Mouse (Mus musculus) leukemia stem cell, adult 10-12 weeks (primary cell): ENCODE measurements around the gene Hspb6. TPM values are rescaled to one million over a fixed set of nuclear protein-coding genes. Genes with fewer than 3 reads are reported as not detected.

Experiments used
- polyA plus RNA-seq: library from polyadenylated mRNA; stranded (reverse); fragments of >175 nt; gene quantifications from 2 replicates; pipeline ENCODE4 v1.2.3, GENCODE M21; 2012; ENCODE audit warnings: low replicate concordance

Gene Hspb6
- 22.9 and 50.6 TPM in 2 replicates for polyA plus RNA-seq

GRCm38 (mm10) chr7:30552102-30553020 lies at the start of gene Hspb6, which contains the start of gene Proser3:
Gene Hspb6 (plus strand): TSS chr7:30552178.
Gene Proser3 (minus strand): TSS chr7:30552299.

DNA sequence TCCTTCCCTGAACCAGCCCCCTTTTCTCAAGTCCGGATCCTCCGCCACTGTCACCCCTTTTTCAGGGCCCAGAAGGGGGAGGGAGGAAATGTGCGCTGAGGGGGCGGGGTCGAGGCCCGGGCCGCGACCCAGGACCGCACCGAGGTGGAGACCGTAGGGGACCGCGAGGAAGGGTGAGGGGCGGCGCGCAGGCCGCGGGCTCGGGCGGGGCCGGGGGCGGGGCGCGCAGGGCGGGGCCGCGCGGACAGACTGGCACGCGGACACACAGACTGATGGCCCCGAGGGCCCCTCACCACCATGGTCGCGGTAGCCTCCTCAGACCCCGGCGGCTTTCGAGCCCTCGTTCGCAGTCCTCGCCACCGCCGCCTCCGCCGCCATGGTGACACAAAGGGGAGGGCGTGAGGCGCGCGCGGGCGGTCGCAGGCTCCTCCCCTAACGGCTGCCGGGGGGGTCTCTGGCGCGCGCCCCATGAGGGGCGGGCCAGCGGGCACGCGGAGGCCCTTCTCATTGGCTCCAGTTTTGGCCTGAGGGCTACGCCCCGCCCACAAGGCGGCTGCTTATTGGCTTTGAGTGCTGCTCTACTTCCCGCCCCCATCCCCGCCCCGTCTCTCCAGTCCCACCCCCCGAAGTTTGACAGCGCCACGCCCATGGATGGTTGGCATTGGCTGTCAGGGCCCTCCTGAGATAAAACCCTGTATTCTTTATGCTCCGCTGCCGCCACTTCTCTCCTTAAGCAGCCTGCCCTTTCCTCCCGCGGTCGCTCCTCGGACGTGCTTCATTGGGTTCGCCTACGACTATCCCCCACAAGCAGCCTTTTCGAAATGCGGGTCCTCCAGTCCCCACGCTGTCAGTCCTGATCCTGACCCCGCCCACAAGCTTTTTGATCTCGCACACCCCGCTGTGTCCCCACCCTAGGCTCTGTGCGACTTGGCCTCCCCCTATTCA lies 17.1 kb upstream of the Hspb6 start, which contains the start of gene Arhgap33:
Arhgap33 (minus strand) TSS at position 428 of the 945 bp plus-strand sequence.

GRCm38 (mm10) chr7:30559443-30559954 lies 7.5 kb downstream of the Hspb6 start, which contains the start of gene Lin37:
Gene Lin37 (minus strand): TSS chr7:30559838.

DNA sequence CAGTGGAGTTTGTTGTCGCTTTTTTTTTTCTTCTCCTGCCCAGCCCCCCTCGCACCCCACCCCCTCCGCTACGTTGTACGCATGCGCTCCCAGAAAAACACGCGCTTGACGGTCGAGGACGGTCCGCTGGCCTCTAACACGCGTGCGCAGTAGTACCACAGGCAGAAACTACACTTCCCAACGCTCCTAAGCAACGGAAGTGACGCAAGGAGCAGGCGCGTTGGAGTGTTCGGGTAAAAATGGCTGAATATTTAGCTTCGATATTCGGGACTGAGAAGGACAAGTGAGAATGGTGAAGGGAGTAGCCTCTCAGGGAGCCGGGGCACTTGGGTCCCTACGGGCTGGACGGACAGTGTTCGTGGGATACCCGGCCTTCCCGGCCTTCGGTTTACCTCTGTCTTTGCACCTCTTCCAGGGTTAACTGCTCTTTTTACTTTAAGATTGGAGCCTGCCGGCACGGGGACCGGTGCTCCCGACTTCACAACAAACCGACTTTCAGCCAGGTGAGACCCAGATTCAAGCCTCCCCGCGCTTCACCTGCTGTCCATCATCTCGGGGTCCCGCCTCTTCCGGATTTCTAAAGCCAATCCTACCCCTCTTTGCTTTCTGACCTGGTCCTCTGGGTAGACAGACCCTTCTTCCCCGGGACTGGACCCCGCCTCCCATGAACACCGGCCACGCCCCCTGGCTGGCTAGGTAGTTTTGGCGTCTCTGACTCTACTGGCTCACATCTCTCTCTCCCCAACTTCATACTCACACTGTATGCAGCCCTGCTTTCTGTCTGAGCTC lies 11.3 kb downstream of the Hspb6 start, which contains the start of the genes U2af1l4, Gm49396 and Psenen:
U2af1l4 (plus strand) TSS at position 185 of the 789 bp plus-strand sequence.
Gm49396 (plus strand) TSS at position 228 of the 789 bp plus-strand sequence.
Psenen (minus strand) TSS at position 511 of the 789 bp plus-strand sequence.

GRCm38 (mm10) chr7:30564970-30565571 lies 13.1 kb downstream of the Hspb6 start, which contains the start of gene Igflr1:
Gene Igflr1 (plus strand): TSS chr7:30565427.

GRCm38 (mm10) chr7:30588676-30589434 lies 36.9 kb downstream of the Hspb6 start, which contains the start of gene Kmt2b:
Gene Kmt2b (minus strand): TSS chr7:30588726.

DNA sequence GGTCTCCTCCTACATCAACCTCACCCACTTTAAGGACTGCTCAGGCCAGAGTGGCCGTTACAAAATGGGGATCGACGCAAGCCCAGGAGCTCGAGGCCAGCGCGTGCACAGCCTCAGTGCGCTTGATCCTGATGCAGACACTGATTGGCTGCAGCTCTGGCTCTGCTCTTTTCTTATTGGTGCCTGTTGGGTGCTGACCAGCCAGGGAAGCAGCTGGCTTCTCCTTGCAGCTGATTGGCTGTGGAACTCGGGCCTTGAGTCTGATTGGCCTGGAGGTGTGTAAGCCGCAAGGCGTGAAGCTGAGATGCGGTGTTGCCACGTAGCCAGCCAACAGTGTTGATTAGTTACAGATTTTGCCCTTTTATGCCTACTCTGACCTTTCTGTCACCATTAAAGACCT lies 46.8 kb downstream of the Hspb6 start, which contains the start of gene Zbtb32:
Zbtb32 (minus strand) TSS at position 124 of the 400 bp plus-strand sequence.

Other genes with a start within 250 kb of the Hspb6 start
- 91.3 and 100.0 TPM in 2 replicates for gene Alkbh6, start 243.5 kb upstream of the Hspb6 start, polyA plus RNA-seq
- 1.8 and 1.9 TPM in 2 replicates for gene Syne4, start 237.4 kb upstream of the Hspb6 start, polyA plus RNA-seq
- gene E130208F15Rik, start 230.4 kb upstream of the Hspb6 start, polyA plus RNA-seq: 0.96 and 1.7 TPM in 2 replicates
- gene Sdhaf1, start 228.3 kb upstream of the Hspb6 start, polyA plus RNA-seq: 4.7 and 8.8 TPM in 2 replicates
- gene Lrfn3, start 189.4 kb upstream of the Hspb6 start, polyA plus RNA-seq: 0.06 and 0.26 TPM in 2 replicates
- 9.6 and 46.1 TPM in 2 replicates for gene Tyrobp, start 138.4 kb upstream of the Hspb6 start, polyA plus RNA-seq
- gene Hcst, start 132.3 kb upstream of the Hspb6 start, polyA plus RNA-seq: 10.4 TPM in 1 of 2 replicates, not detected in the other
- 16.8 and 18.4 TPM in 2 replicates for gene Nfkbid, start 130.4 kb upstream of the Hspb6 start, polyA plus RNA-seq
- gene Aplp1, start 106.6 kb upstream of the Hspb6 start, polyA plus RNA-seq: 1.1 and 1.3 TPM in 2 replicates
- gene Kirrel2, start 94.5 kb upstream of the Hspb6 start, polyA plus RNA-seq: not detected in 2 replicates
- 0.14 TPM in 1 of 2 replicates, not detected in the other for gene Nphs1, start 93.9 kb upstream of the Hspb6 start, polyA plus RNA-seq
- 0.13 TPM in 1 of 2 replicates, not detected in the other for gene Prodh2, start 58.6 kb upstream of the Hspb6 start, polyA plus RNA-seq
- gene Arhgap33, start 17.1 kb upstream of the Hspb6 start, polyA plus RNA-seq: 121 and 163 TPM in 2 replicates
- 29.4 and 49.1 TPM in 2 replicates for gene Proser3, start 121 bp downstream of the Hspb6 start, polyA plus RNA-seq
- gene Lin37, start 7.7 kb downstream of the Hspb6 start, polyA plus RNA-seq: 59.6 and 64.2 TPM in 2 replicates
- 12.7 and 61.9 TPM in 2 replicates for gene U2af1l4, start 11.1 kb downstream of the Hspb6 start, polyA plus RNA-seq
- gene Gm49396, start 11.2 kb downstream of the Hspb6 start, polyA plus RNA-seq: 1.2 and 1.6 TPM in 2 replicates
- 17.5 and 44.6 TPM in 2 replicates for gene Psenen, start 11.4 kb downstream of the Hspb6 start, polyA plus RNA-seq
- 8.1 and 20.3 TPM in 2 replicates for gene Igflr1, start 13.2 kb downstream of the Hspb6 start, polyA plus RNA-seq
- gene Kmt2b, start 36.5 kb downstream of the Hspb6 start, polyA plus RNA-seq: 143 and 153 TPM in 2 replicates
- gene Zbtb32, start 46.7 kb downstream of the Hspb6 start, polyA plus RNA-seq: 133 and 177 TPM in 2 replicates
- gene Upk1a, start 60.7 kb downstream of the Hspb6 start, polyA plus RNA-seq: 1.3 TPM in 1 of 2 replicates, not detected in the other
- gene Cox6b1, start 74.0 kb downstream of the Hspb6 start, polyA plus RNA-seq: 47.1 and 83.9 TPM in 2 replicates
- 0.35 TPM in 1 of 2 replicates, not detected in the other for gene Etv2, start 83.7 kb downstream of the Hspb6 start, polyA plus RNA-seq
- 329 and 344 TPM in 2 replicates for gene Rbm42, start 98.1 kb downstream of the Hspb6 start, polyA plus RNA-seq
- gene Haus5, start 112.8 kb downstream of the Hspb6 start, polyA plus RNA-seq: 7.2 and 44.1 TPM in 2 replicates
- gene Pmis2, start 119.4 kb downstream of the Hspb6 start, polyA plus RNA-seq: not detected in 2 replicates
- gene 2200002J24Rik, start 146.7 kb downstream of the Hspb6 start, polyA plus RNA-seq: not detected in 2 replicates
- 0.20 TPM in 1 of 2 replicates, not detected in the other for gene Atp4a, start 160.0 kb downstream of the Hspb6 start, polyA plus RNA-seq
- gene Tmem147, start 177.4 kb downstream of the Hspb6 start, polyA plus RNA-seq: 134 and 143 TPM in 2 replicates
- gene Gapdhs, start 191.5 kb downstream of the Hspb6 start, polyA plus RNA-seq: not detected in 2 replicates
- gene Sbsn, start 199.3 kb downstream of the Hspb6 start, polyA plus RNA-seq: 0.48 TPM in 1 of 2 replicates, not detected in the other
- gene Dmkn, start 211.6 kb downstream of the Hspb6 start, polyA plus RNA-seq: not detected in 2 replicates
- gene Krtdap, start 235.7 kb downstream of the Hspb6 start, polyA plus RNA-seq: not detected in 2 replicates